Mouse (Mus musculus): Measurements from ENCODE around the gene En1.

DNA sequence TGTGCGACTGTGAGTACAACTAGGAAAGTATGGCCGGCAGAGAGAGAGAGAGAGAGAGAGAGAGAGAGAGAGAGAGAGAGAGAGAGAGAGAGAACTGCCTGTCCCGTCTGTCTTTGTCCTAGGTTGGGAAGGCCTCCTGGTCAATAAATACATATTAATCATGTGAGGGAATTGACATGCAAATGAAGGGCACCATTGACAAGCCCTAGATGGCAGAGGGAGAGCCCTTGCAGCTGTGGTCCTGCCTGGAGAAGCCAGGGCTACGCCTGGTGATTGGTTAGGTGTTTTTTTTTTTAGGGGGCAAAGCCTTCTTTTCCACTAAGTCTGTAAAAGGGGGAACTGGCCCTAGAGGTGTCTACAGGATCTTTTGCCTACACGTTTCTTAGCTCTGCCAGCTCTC lies 19.2 kb downstream of the En1 start:
- TF ChIP-seq POLR2A (IDR thresholded peaks at IDR 0.05; ENCODE audit: borderline replicate concordance, control insufficient read depth, low read depth, low read length) (no peak), CTCF (IDR thresholded peaks at IDR 0.05; ENCODE audit: control insufficient read depth, insufficient read depth, low read length) (no peak)
